Comparison of ENCODE assay signal across 12 mouse cellular contexts in genomic region chr8:84458853-84459252, GRCm38 (mm10).
DNase-seq lines count a peak whose midpoint lies in the region; ATAC-seq lines count a peak whose summit lies in the region.
"Had no signal": no experiment of that assay in that cellular context is flagged by ENCODE, and none has a peak within 500 bp of the region (broad histone marks: within the 10 kb centered on the region; RNA-seq: fewer than 3 reads in every experiment).

No protein-coding gene starts in this region.

- H3K4me3 ChIP-seq in forebrain, embryonic 14.5 days (ENCODE audit: low read depth, low read length) = no peak overlapping the region
- no peak overlapping the region for H3K4me3 ChIP-seq in midbrain, embryonic 10.5 days
- H3K4me3 ChIP-seq: limb, embryonic 10.5 days; stomach, embryonic 15.5 days had no signal

- H3K9ac ChIP-seq in forebrain, embryonic 14.5 days (ENCODE audit: low read length) = no peak overlapping the region
- H3K9ac ChIP-seq: stomach, embryonic 15.5 days had no signal

- WGBS in forebrain, embryonic 14.5 days = 67% methylated on average over 7 of the region's 7 CpGs
- WGBS in midbrain, embryonic 10.5 days = 72% methylated on average over 7 of the region's 7 CpGs

- no peak for ATAC-seq in forebrain, embryonic 14.5 days

- H3K4me2 ChIP-seq in forebrain, embryonic 14.5 days (ENCODE audit: low read length) = no peak overlapping the region
- H3K4me2 ChIP-seq: heart, embryonic 11.5 days; stomach, embryonic 15.5 days had no signal

- H3K36me3 ChIP-seq in forebrain, embryonic 14.5 days (ENCODE audit: control insufficient read depth, insufficient read depth, low read length) = 0 out of 2 replicates have a peak, but pooled peaks cover 13% of the 10 kb centered on the region
- H3K36me3 ChIP-seq in midbrain, embryonic 10.5 days = peaks cover 41% of the 10 kb centered on the region
- H3K36me3 ChIP-seq: limb, embryonic 10.5 days; stomach, embryonic 15.5 days had no signal

- peaks cover 4% of the 10 kb centered on the region; the same call in 1 of the 2 replicates for H3K9me3 ChIP-seq in forebrain, embryonic 14.5 days (replicated peaks; ENCODE audit: control insufficient read depth, low read length)
- peaks cover 16% of the 10 kb centered on the region for H3K9me3 ChIP-seq in midbrain, embryonic 10.5 days (replicated peaks)
- H3K9me3 ChIP-seq: stomach, embryonic 15.5 days had no signal

- no peaks in the 10 kb centered on the region for H3K4me1 ChIP-seq in forebrain, embryonic 14.5 days (ENCODE audit: control insufficient read depth, insufficient read depth, low read length)
- H3K4me1 ChIP-seq in midbrain, embryonic 10.5 days = peaks cover 12% of the 10 kb centered on the region
- H3K4me1 ChIP-seq: limb, embryonic 10.5 days; stomach, embryonic 15.5 days had no signal

- no peaks in the 10 kb centered on the region for H3K27me3 ChIP-seq in forebrain, embryonic 14.5 days (replicated peaks; ENCODE audit: control insufficient read depth, insufficient read depth, low read length)
- no peaks in the 10 kb centered on the region for H3K27me3 ChIP-seq in midbrain, embryonic 10.5 days (ENCODE audit: low read depth, poor library complexity, severe bottlenecking)
- H3K27me3 ChIP-seq: stomach, embryonic 15.5 days had no signal

- H3K27ac ChIP-seq in forebrain, embryonic 14.5 days (ENCODE audit: low read depth, low read length) = peak overlapping the region; percentile 0; the same call in 1 of the 2 replicates
- peak overlapping the region; percentile 56 for H3K27ac ChIP-seq in midbrain, embryonic 10.5 days (replicated peaks)
- H3K27ac ChIP-seq: limb, embryonic 10.5 days; macrophage; stomach, embryonic 15.5 days had no signal

- DNase-seq in right cerebral cortex, adult 18-20 months = peak; percentile 67
- DNase-seq in right cerebral cortex, postnatal 25 days = no peak
- no peak for DNase-seq in forebrain, embryonic 14.5 days (ENCODE audit: low spot score)
- DNase-seq in midbrain, embryonic 10.5 days (ENCODE audit: low spot score) = no peak
- no peak for DNase-seq in kidney, postnatal 36 days
- no peak for DNase-seq in adrenal gland, postnatal 4 days (ENCODE audit: low spot score in 2 of 2)
- no peak for DNase-seq in kidney, postnatal 14 days
- DNase-seq: kidney, postnatal 10 days had no signal
